Mouse (Mus musculus): ENCODE results near the gene Antxr1.

DNA sequence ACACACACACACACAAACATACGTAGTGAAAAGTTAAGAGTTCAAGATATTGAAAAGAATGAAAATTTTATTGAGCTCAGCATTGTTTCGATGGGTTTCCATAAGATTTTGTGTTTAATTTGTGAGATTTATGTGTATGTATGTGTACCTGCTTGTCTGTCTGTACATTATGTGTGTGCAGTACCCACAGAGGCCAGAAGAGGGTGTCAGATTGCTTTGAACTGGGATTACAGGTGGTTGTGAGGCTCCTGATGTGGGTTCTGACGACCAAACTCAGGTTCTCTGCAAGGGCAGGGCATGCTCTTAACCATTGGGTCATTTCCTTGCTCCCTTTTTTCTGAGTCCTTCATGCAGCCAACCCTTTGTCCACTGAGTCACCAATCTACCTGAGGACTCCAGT lies 124.1 kb downstream of the Antxr1 start:
- TF ChIP-seq POLR2A (IDR thresholded peaks at IDR 0.05; ENCODE audit: borderline replicate concordance, insufficient read depth, low read length): no peak
- no peak for TF ChIP-seq CTCF (IDR thresholded peaks at IDR 0.05; ENCODE audit: borderline replicate concordance, insufficient read depth, low read depth, low read length)

Data from cerebellum, adult 2 months (tissue).